Mouse (Mus musculus): ENCODE results near the gene Cnpy3. TPM values are rescaled to one million over a fixed set of nuclear protein-coding genes. Genes with fewer than 3 reads are reported as not detected.

The Cnpy3 gene
- polyA plus RNA-seq (2012; fragmentation: generic; extraction: Trizol): 41.9 TPM
- long read RNA-seq, experiment 1, transcript Cnpy3-201 (6 exons, 1,908 nt): major isoform, 66 of 77 reads
- long read RNA-seq, experiment 1, partial matches to known transcripts: 0 of 77 reads
- long read RNA-seq, experiment 1, other reads (novel, unspliced or antisense): 8 of 77 reads
- long read RNA-seq, experiment 2, transcript Cnpy3-201 (6 exons, 1,908 nt): major isoform, 283 of 312 reads
- long read RNA-seq, experiment 2, transcript Cnpy3-203 (4 exons, 1,619 nt): minor isoform, 14 of 312 reads
- long read RNA-seq, experiment 2, partial matches to known transcripts: 0 of 312 reads
- long read RNA-seq, experiment 2, other reads (novel, unspliced or antisense): 15 of 312 reads

- H3K27me3 ChIP-seq (ENCODE audit: control insufficient read depth, insufficient read depth, insufficient read length): peaks cover 1% of the 10 kb centered on the region
- peak; percentile 93 for TF ChIP-seq MAX (IDR thresholded peaks at IDR 0.05)
- no peak for TF ChIP-seq FOSL1 (IDR thresholded peaks at IDR 0.05; ENCODE audit: insufficient read depth, low read length, poor library complexity, severe bottlenecking)
- TF ChIP-seq USF1 (IDR thresholded peaks at IDR 0.05; ENCODE audit: low read depth): peak; percentile 82
- TF ChIP-seq CEBPB (IDR thresholded peaks at IDR 0.05; ENCODE audit: low read depth): peak; percentile 73
- H3ac ChIP-seq (ENCODE audit: control insufficient read depth, insufficient read length, low read depth): peak within 1 kb of the TSS; percentile 55
Measured at GRCm38 (mm10) chr17:46751794-46752556, at the start of gene Cnpy3. Gene Cnpy3, minus strand, starts transcription at chr17:46752214.

GRCm38 (mm10) chr17:46801761-46802160 is 49.7 kb upstream of the Cnpy3 start:
- Histone ChIP-seq H3K79me2 (ENCODE audit: control insufficient read depth, insufficient read depth) (no peaks in the 10 kb centered on the region), H3K4me3 (ENCODE audit: insufficient read depth, poor library complexity, severe bottlenecking) (no peak overlapping the region), H3K27me3 (ENCODE audit: control insufficient read depth, insufficient read depth, insufficient read length) (no peaks in the 10 kb centered on the region), H3K36me3 (ENCODE audit: control insufficient read depth, insufficient read depth) (peaks cover 37% of the 10 kb centered on the region), H3K79me3 (ENCODE audit: low read depth) (no peaks in the 10 kb centered on the region), H3ac (ENCODE audit: control insufficient read depth, insufficient read length, low read depth) (no peak overlapping the region)
- no peak for TF ChIP-seq USF1 (IDR thresholded peaks at IDR 0.05; ENCODE audit: low read depth)
- TF ChIP-seq MAX (IDR thresholded peaks at IDR 0.05): no peak
- no peak for TF ChIP-seq CEBPB (IDR thresholded peaks at IDR 0.05; ENCODE audit: low read depth)
- TF ChIP-seq MYOD1 (IDR thresholded peaks at IDR 0.05; ENCODE audit: control insufficient read depth, insufficient read length, low read depth): no peak
- TF ChIP-seq MYOG (IDR thresholded peaks at IDR 0.05; ENCODE audit: control insufficient read depth, extremely low read depth, insufficient read length): no peak
- no peak for TF ChIP-seq CTCF (IDR thresholded peaks at IDR 0.05; ENCODE audit: control insufficient read depth, insufficient read depth, insufficient read length)
- TF ChIP-seq FOSL1 (IDR thresholded peaks at IDR 0.05; ENCODE audit: insufficient read depth, low read length, poor library complexity, severe bottlenecking): no peak

More at GRCm38 (mm10) chr17:46751794-46752556, at the start of gene Cnpy3:
- Histone ChIP-seq H3K79me2 (ENCODE audit: control insufficient read depth, insufficient read depth) (peaks cover 44% of the 10 kb centered on the region), H3K4me3 (ENCODE audit: insufficient read depth, poor library complexity, severe bottlenecking) (peak within 1 kb of the TSS; percentile 53), H3K79me3 (ENCODE audit: low read depth) (peaks cover 28% of the 10 kb centered on the region), H3K36me3 (ENCODE audit: control insufficient read depth, insufficient read depth) (no peaks in the 10 kb centered on the region)

- TF ChIP-seq USF1 (IDR thresholded peaks at IDR 0.05; ENCODE audit: low read depth): no peak
- TF ChIP-seq MYOD1 (IDR thresholded peaks at IDR 0.05; ENCODE audit: control insufficient read depth, insufficient read length, low read depth): no peak
- no peak for TF ChIP-seq CTCF (IDR thresholded peaks at IDR 0.05; ENCODE audit: control insufficient read depth, insufficient read depth, insufficient read length)
- TF ChIP-seq MYOG (IDR thresholded peaks at IDR 0.05; ENCODE audit: control insufficient read depth, extremely low read depth, insufficient read length): no peak
- TF ChIP-seq MAX (IDR thresholded peaks at IDR 0.05): no peak
- no peak for TF ChIP-seq CEBPB (IDR thresholded peaks at IDR 0.05; ENCODE audit: low read depth)
- no peak for TF ChIP-seq FOSL1 (IDR thresholded peaks at IDR 0.05; ENCODE audit: insufficient read depth, low read length, poor library complexity, severe bottlenecking)
- no peaks in the 10 kb centered on the region for H3K79me2 ChIP-seq (ENCODE audit: control insufficient read depth, insufficient read depth)
Measured at GRCm38 (mm10) chr17:46799680-46800079, 47.7 kb upstream of the Cnpy3 start.

GRCm38 (mm10) chr17:46797386-46797785 is 45.4 kb upstream of the Cnpy3 start:
- Histone ChIP-seq H3ac (ENCODE audit: control insufficient read depth, insufficient read length, low read depth) (no peak overlapping the region), H3K27me3 (ENCODE audit: control insufficient read depth, insufficient read depth, insufficient read length) (no peaks in the 10 kb centered on the region), H3K36me3 (ENCODE audit: control insufficient read depth, insufficient read depth) (peaks cover 24% of the 10 kb centered on the region), H3K79me3 (ENCODE audit: low read depth) (no peaks in the 10 kb centered on the region), H3K79me2 (ENCODE audit: control insufficient read depth, insufficient read depth) (no peaks in the 10 kb centered on the region), H3K4me3 (ENCODE audit: insufficient read depth, poor library complexity, severe bottlenecking) (no peak overlapping the region)
- TF ChIP-seq CTCF (IDR thresholded peaks at IDR 0.05; ENCODE audit: control insufficient read depth, insufficient read depth, insufficient read length): no peak
- TF ChIP-seq CEBPB (IDR thresholded peaks at IDR 0.05; ENCODE audit: low read depth): no peak
- no peak for TF ChIP-seq MYOD1 (IDR thresholded peaks at IDR 0.05; ENCODE audit: control insufficient read depth, insufficient read length, low read depth)
- no peak for TF ChIP-seq MAX (IDR thresholded peaks at IDR 0.05)

More at GRCm38 (mm10) chr17:46799680-46800079, 47.7 kb upstream of the Cnpy3 start:
- H3K36me3 ChIP-seq (ENCODE audit: control insufficient read depth, insufficient read depth): peaks cover 24% of the 10 kb centered on the region
- no peaks in the 10 kb centered on the region for H3K79me3 ChIP-seq (ENCODE audit: low read depth)
- no peak overlapping the region for H3K4me3 ChIP-seq (ENCODE audit: insufficient read depth, poor library complexity, severe bottlenecking)
- no peaks in the 10 kb centered on the region for H3K27me3 ChIP-seq (ENCODE audit: control insufficient read depth, insufficient read depth, insufficient read length)
- H3ac ChIP-seq (ENCODE audit: control insufficient read depth, insufficient read length, low read depth): no peak overlapping the region

- Histone ChIP-seq H3K79me2 (ENCODE audit: control insufficient read depth, insufficient read depth) (no peaks in the 10 kb centered on the region), H3K4me3 (ENCODE audit: insufficient read depth, poor library complexity, severe bottlenecking) (no peak overlapping the region), H3K36me3 (ENCODE audit: control insufficient read depth, insufficient read depth) (peaks cover 24% of the 10 kb centered on the region), H3K79me3 (ENCODE audit: low read depth) (no peaks in the 10 kb centered on the region), H3K27me3 (ENCODE audit: control insufficient read depth, insufficient read depth, insufficient read length) (no peaks in the 10 kb centered on the region), H3ac (ENCODE audit: control insufficient read depth, insufficient read length, low read depth) (no peak overlapping the region)
- no peak for TF ChIP-seq MYOG (IDR thresholded peaks at IDR 0.05; ENCODE audit: control insufficient read depth, extremely low read depth, insufficient read length)
- no peak for TF ChIP-seq CTCF (IDR thresholded peaks at IDR 0.05; ENCODE audit: control insufficient read depth, insufficient read depth, insufficient read length)
- TF ChIP-seq USF1 (IDR thresholded peaks at IDR 0.05; ENCODE audit: low read depth): no peak
- TF ChIP-seq CEBPB (IDR thresholded peaks at IDR 0.05; ENCODE audit: low read depth): no peak
- no peak for TF ChIP-seq FOSL1 (IDR thresholded peaks at IDR 0.05; ENCODE audit: insufficient read depth, low read length, poor library complexity, severe bottlenecking)
- TF ChIP-seq MYOD1 (IDR thresholded peaks at IDR 0.05; ENCODE audit: control insufficient read depth, insufficient read length, low read depth): no peak
- TF ChIP-seq MAX (IDR thresholded peaks at IDR 0.05): no peak
Measured at GRCm38 (mm10) chr17:46796743-46797142, 44.7 kb upstream of the Cnpy3 start.

All from C2C12 (cell line).